Mouse (Mus musculus): ENCODE results near the gene Zfp428.

DNA sequence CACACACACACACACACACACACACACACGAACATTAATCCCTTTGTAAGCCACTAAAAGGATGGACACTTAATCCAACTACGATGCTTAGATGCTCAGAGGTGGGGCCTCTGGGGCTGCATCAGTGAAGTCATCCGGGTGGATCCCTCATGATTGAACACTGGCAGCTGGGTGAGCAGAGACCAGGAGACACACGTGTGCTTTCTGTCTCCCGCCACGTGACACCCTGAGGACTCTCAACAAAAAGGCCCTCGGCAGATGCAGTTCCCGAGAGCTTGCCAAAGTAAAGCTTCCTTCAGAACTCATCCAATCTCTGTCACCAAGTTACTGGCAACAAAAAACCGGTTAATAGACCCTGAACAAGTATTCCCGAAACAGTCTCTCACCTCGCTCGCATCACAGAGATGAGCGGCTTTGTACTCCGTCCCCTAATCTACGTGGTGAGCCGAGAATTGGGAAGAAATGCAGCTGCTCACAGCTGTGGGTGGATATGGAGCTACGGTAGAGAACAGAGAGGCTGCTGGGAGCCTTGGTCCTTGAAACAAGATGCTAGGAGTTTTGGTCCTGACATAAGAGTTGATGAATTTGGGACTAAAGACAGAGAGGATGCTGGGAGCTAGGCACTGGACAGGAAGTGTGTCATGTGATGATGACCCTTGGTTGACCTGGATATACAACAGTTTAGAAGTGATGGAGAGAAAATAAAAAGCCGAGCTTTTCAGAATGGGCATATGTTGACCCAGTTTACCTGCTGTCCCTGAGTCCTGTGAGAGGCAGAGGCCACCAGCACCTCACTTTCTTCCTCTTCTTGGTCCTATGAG lies 26.5 kb upstream of the Zfp428 start:
- TF ChIP-seq CTCF (IDR thresholded peaks at IDR 0.05; ENCODE audit: extremely low read depth, insufficient read depth, low read length), result no peak
- TF ChIP-seq POLR2A (IDR thresholded peaks at IDR 0.05; ENCODE audit: extremely low read depth, insufficient read depth, low read length), result 0 out of 2 replicates have a peak, but pooled peaks have one; percentile 6

Measured in cortical plate, adult 2 months (tissue).